Mouse (Mus musculus) forebrain, embryonic 13.5 days (tissue): ENCODE results near the gene Ptges. TPM values are rescaled to one million over a fixed set of nuclear protein-coding genes. Genes with fewer than 3 reads are reported as not detected.

Experiments
- ATAC-seq: fragments of 200-750 bp; cut with Nextera tagmentation; 2 replicates; pipeline ENCODE4 v1.8.0; 2017
- H3K27ac ChIP-seq: fragments of 300-500 bp; sonication (generic); 2 replicates; pipeline ENCODE4 v1.5.1; 2015; ENCODE audit warnings: inconsistent platforms, mild to moderate bottlenecking, moderate library complexity
- H3K27me3 ChIP-seq: fragments of 300-500 bp; sonication (generic); 2 replicates; pipeline ENCODE4 v1.6.1; 2015; ENCODE audit warnings: mild to moderate bottlenecking, inconsistent platforms
- H3K36me3 ChIP-seq: fragments of 300-500 bp; sonication (generic); 2 replicates; pipeline ENCODE4 v1.6.1; 2015; ENCODE audit warnings: mild to moderate bottlenecking, inconsistent platforms; ENCODE audit not compliant: poor library complexity, severe bottlenecking
- H3K4me1 ChIP-seq: fragments of 300-500 bp; sonication (generic); 2 replicates; pipeline ENCODE4 v1.6.1; 2015; ENCODE audit warnings: inconsistent platforms
- H3K4me2 ChIP-seq: fragments of 300-500 bp; sonication (generic); 2 replicates; pipeline ENCODE4 v1.6.1; 2015; ENCODE audit warnings: inconsistent platforms, mild to moderate bottlenecking, moderate library complexity
- H3K4me3 ChIP-seq: fragments of 300-500 bp; sonication (generic); 2 replicates; pipeline ENCODE4 v1.5.1; 2015; ENCODE audit warnings: mild to moderate bottlenecking, inconsistent platforms
- H3K9ac ChIP-seq: fragments of 300-500 bp; sonication (generic); 2 replicates; pipeline ENCODE4 v1.6.1; 2015; ENCODE audit warnings: mild to moderate bottlenecking, inconsistent platforms
- H3K9me3 ChIP-seq: fragments of 300-500 bp; sonication (generic); replicated peaks from 2 replicates; pipeline ENCODE4 v1.6.1; 2016; ENCODE audit warnings: inconsistent platforms
- WGBS: fragments of 180-500 bp; shearing (Covaris S2); methylation state at CpG from one replicate; pipeline ENCODE4 v1.1.7; 2015; 5-methylcytosine and 5-hydroxymethylcytosine counted together
- polyA plus RNA-seq: library from polyadenylated mRNA; unstranded; fragments of >200 nt; fragmentation: Nextera tagmentation; extraction: Ambion mirVana; gene quantifications from 2 replicates; pipeline ENCODE4 v1.2.1, GENCODE M21; 2015

Gene Ptges
- 1.5 and 2.1 TPM in 2 replicates for polyA plus RNA-seq

DNA sequence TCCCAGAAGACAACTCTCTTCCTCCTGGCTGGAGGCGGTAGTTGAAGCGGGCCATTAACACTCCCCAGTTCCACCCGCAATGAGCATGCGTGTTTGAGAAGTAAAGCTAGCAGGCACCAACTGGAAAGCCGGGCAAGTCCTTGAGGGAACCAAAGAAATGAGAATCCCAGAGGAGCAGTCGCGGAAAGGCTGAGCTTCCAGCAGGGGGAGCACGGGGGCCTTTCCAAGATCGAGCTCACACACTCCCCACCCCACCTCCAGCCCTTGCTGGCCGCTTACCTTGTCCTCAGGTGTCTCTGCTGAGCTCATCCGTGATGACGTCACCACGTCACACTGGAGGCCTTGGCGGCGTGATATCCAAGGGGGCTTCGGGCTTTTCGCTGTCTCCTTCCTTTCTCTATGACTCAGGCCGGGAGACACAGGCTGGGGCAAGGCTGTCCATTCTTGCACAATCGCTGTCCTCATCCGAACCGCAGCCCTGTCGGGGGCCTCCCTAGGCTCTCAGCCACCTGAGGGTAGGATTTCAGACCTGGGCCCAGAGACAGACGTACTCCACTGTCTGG, at the start of gene Ptges:
Gene Ptges, minus strand, starts transcription at position 381 of the 563 bp plus-strand sequence.
- Histone ChIP-seq H3K4me2 (peak within 1 kb of the TSS; percentile 60), H3K9ac (peak within 1 kb of the TSS; percentile 61), H3K9me3 (no peaks in the 10 kb centered on the region), H3K27ac (no peak within 1 kb of the TSS; the same call in 1 of the 2 replicates), H3K27me3 (no peaks in the 10 kb centered on the region), H3K4me1 (peaks cover 13% of the 10 kb centered on the region), H3K4me3 (peak within 1 kb of the TSS; percentile 31), H3K36me3 (no peaks in the 10 kb centered on the region)
- ATAC-seq, result peak; percentile 76
- WGBS, result 3% methylated on average over 23 of the region's 23 CpGs

DNA sequence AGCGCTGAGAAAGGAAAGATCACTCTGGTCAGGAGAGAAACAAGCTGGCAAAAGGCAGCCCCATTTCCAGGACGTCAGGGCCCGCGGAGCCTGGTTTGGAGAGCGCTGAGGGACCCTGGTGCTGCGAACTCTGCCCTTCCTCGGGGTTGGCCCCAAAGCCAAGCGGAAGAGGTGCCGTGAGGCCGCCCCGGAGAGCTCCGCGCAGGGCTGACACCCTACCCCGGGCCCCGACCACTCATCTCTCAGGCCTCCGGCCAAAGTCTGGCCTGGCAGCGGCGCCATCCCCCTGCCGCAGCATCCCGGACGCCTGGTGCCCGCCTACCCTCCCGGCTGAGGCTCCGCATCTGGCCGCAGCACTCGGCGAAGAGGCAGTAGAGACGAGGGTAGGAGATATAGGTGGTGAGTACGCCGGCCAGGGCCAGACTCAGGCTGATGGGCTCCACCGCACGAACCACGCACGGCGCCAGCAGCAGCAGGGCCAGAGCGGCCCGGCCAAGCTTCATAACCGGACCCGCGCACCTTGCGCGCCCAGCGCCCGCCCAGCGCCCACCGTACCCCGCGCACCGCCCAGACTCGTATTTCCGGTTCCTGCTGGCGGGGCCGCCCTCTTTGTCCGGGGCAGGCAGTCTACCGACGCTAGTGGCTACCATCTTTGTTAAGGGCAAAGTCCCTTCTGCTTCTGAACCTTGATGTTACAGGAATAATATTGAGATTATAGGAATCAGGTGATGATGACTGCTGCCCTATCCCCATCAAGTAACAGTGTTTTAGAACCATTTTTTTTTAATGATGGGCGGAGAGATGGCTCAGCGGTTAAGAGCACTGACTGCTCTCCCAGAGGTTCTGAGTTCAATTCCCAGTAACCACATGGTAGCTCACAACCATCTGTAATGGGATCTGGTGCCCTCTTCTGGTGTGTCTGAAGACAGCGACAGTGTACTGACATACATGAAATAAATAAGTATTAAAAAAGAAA, 38.0 kb upstream of the Ptges start, which contains the start of gene Tor1a:
Gene Tor1a, minus strand, starts transcription at position 582 of the 976 bp plus-strand sequence.
- no peaks in the 10 kb centered on the region for H3K27me3 ChIP-seq
- H3K36me3 ChIP-seq, result peaks cover 47% of the 10 kb centered on the region
- peaks cover 28% of the 10 kb centered on the region for H3K4me1 ChIP-seq
- 2% methylated on average over 59 of the region's 59 CpGs for whole genome bisulfite sequencing
- no peaks in the 10 kb centered on the region for H3K9me3 ChIP-seq
- H3K4me2 ChIP-seq, result peak within 1 kb of the TSS; percentile 98
- H3K4me3 ChIP-seq, result peak within 1 kb of the TSS; percentile 98
- ATAC-seq, result peak; percentile 96
- peak within 1 kb of the TSS; percentile 97 for H3K9ac ChIP-seq
- peak within 1 kb of the TSS; percentile 61 for H3K27ac ChIP-seq

DNA sequence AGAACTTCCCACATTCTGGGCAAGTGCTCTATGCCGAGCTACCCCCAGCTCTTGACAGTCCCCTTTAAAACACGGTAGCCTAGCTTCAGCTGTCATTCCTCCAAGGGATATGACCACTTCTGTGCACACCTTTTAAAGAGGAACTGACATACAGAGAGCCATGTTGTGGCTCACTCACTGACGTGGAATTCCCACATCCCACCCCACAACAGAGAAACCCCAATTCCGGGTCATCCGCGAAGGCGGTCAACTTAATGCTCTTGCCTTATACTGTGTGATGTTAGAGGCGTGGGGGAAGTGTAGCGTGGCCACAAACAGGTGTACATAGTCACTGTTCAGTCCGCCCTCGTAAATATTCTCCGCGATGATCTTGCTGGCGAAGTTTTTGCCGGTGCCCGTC, 37.2 kb upstream of the Ptges start:
- peak overlapping the region; percentile 97 for H3K9ac ChIP-seq
- no peak for ATAC-seq
- peak overlapping the region; percentile 98 for H3K4me3 ChIP-seq
- H3K4me2 ChIP-seq, result peak overlapping the region; percentile 98
- H3K4me1 ChIP-seq, result peaks cover 28% of the 10 kb centered on the region
- no peaks in the 10 kb centered on the region for H3K9me3 ChIP-seq
- no peaks in the 10 kb centered on the region for H3K27me3 ChIP-seq
- no peak overlapping the region for H3K27ac ChIP-seq
- peaks cover 50% of the 10 kb centered on the region for H3K36me3 ChIP-seq
- WGBS, result 22% methylated on average over 16 of the region's 16 CpGs

DNA sequence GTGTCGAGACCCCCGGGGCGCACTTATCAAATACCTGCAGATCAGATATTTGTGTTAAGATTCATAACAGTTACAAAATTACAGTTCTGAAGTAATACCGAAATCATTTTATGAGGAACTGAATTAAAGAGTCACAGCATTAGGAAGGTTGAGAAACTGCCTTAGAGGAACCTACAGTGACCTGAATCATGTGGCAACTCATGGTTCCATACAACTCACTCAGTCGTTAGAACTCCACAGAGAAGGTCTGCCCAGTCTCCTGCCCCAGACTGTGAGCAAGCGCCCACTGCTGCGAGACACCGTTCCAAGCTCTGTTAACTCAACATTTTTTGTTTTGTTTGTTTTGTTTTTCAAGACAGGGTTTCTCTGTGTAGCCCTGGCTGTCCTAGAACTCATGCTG, 36.0 kb upstream of the Ptges start:
- Histone ChIP-seq H3K9me3 (no peaks in the 10 kb centered on the region), H3K4me3 (no peak overlapping the region), H3K4me1 (peaks cover 28% of the 10 kb centered on the region), H3K36me3 (peaks cover 54% of the 10 kb centered on the region), H3K9ac (no peak overlapping the region), H3K27ac (no peak overlapping the region), H3K4me2 (peak overlapping the region; percentile 98), H3K27me3 (no peaks in the 10 kb centered on the region)
- WGBS, result 94% methylated on average over 8 of the region's 8 CpGs
- ATAC-seq, result no peak

DNA sequence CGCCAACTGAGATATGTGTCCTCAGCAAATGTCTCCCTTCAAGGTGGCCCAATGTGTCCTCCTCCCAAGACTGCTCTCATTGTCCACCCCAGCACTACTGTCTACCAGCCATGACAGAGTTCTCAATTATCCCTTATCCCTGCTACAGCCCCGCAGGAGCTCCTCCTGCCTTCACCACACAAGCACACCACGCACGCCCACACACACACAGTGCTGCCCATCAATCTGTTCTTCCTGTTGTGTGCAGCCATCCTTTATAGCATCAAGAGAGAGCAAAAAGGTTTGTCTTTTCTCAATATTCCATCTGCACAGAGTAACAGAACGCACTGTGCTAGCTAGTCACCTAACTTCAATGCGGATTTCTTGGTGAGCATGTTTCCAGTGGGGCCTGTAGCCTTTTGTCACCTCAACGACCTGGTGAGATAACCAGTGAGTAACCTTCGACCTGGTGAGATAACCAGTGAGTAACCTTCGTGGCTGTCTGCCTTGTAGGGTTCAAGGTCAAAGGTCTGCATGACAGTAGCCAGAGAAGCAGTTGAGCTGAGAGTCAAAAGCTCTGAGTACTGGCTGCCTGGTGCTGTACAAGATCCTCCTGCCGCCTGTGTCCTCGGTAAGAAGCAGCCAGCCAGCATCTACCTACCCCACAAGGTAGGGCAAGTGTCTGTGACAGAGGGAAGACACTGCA, 33.0 kb upstream of the Ptges start:
- H3K9ac ChIP-seq, result no peak overlapping the region
- H3K27ac ChIP-seq, result no peak overlapping the region
- no peaks in the 10 kb centered on the region for H3K9me3 ChIP-seq
- no peak overlapping the region for H3K4me2 ChIP-seq
- peaks cover 28% of the 10 kb centered on the region for H3K4me1 ChIP-seq
- no peak for ATAC-seq
- no peak overlapping the region for H3K4me3 ChIP-seq
- H3K36me3 ChIP-seq, result peaks cover 84% of the 10 kb centered on the region
- WGBS, result 91% methylated on average over 11 of the region's 11 CpGs
- no peaks in the 10 kb centered on the region for H3K27me3 ChIP-seq

DNA sequence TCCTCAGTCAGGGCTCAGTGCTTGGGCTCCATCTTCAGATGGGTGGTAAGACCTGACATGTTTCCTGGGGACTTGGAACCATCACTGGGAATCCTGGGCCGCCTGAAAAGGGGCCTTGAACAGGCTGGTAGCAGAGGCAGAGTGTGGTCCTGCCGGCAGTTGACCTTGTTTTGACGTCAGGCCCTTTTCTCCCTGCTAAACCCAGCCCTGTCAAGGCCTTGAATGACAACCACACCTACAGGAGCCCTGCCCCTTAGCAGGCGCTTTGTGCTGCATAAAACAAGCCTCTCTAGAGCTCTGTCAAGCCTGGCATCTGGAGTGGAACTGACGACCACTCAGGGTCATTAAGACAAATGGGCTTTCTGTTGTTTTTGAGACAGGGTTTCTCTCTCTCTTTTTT, 30.2 kb upstream of the Ptges start:
- Histone ChIP-seq H3K36me3 (peaks cover 99% of the 10 kb centered on the region), H3K4me1 (peaks cover 12% of the 10 kb centered on the region), H3K9me3 (no peaks in the 10 kb centered on the region), H3K9ac (no peak overlapping the region), H3K4me2 (no peak overlapping the region), H3K27me3 (no peaks in the 10 kb centered on the region), H3K4me3 (no peak overlapping the region), H3K27ac (no peak overlapping the region)
- WGBS, result 53% methylated on average over 5 of the region's 5 CpGs
- no peak for ATAC-seq

DNA sequence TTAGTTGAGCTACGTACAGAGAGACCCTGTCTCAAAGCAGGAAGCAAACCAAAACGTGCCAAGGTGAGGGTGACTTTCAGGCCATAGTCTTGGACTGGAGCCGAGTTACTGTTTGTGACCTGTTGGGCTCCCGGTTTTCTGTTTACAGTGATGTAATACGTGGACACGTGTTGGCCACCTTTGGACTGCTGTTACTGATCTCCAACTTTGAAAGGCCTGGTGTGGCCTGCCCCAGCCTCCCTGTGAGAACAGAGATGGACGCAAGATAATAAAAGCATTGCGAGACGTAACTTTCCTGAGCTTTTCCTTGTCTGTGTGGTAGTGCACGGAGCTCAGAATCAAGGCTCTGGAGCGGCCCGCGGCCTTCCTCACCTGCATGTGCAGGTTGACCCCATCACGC, 29.1 kb upstream of the Ptges start:
- no peak for ATAC-seq
- no peak overlapping the region for H3K27ac ChIP-seq
- H3K9ac ChIP-seq, result no peak overlapping the region
- H3K9me3 ChIP-seq, result no peaks in the 10 kb centered on the region
- H3K4me3 ChIP-seq, result no peak overlapping the region
- 90% methylated on average over 14 of the region's 14 CpGs for WGBS
- H3K4me1 ChIP-seq, result peaks cover 19% of the 10 kb centered on the region
- peaks cover 88% of the 10 kb centered on the region for H3K36me3 ChIP-seq
- H3K27me3 ChIP-seq, result no peaks in the 10 kb centered on the region
- H3K4me2 ChIP-seq, result no peak overlapping the region

DNA sequence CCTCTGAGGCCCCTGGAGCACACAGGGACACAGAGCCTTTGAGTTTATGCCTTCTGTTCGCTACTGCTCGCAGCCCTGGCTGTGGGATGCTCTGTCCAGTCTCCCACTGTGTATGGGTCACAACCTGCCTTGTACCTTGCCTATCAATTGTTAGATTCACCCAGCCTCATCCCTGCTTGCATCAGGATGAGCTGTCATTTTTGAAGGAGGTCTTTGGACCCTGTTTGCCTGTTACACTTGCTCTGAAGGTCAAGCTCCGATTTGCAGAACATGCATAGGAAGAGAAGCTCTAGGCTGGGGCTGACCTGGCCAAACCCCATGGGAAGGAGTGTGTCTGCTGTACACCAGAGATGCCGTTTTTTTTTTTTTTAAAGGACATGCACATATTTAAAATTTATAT, 27.8 kb upstream of the Ptges start:
- Histone ChIP-seq H3K4me2 (no peak overlapping the region), H3K27me3 (no peaks in the 10 kb centered on the region), H3K9me3 (no peaks in the 10 kb centered on the region), H3K36me3 (peaks cover 76% of the 10 kb centered on the region), H3K4me1 (peaks cover 24% of the 10 kb centered on the region), H3K9ac (0 out of 2 replicates have a peak overlapping the region, but pooled peaks have one; percentile 4), H3K27ac (no peak overlapping the region), H3K4me3 (no peak overlapping the region)
- ATAC-seq, result no peak
- 86% methylated on average over 4 of the region's 4 CpGs for WGBS

DNA sequence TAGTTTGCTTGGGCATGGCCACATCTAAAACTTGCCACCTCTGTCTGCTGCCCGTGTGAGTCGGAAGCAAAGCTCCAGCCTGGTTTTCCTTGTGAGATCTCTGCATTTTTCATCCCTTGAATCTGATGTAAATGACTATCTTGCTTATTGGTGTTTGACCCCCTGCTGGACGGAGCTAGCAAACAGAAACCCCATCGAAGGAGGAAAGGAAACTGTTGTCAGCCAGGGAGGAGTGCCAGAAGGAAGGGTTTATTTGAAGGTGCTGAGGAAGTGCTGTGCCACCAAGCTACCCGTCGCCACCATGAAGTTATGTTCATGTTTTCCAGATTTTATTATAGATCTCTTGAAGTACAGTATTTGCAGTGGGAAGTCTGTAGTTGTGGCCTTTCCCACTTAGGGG, 25.1 kb upstream of the Ptges start:
- H3K27me3 ChIP-seq, result no peaks in the 10 kb centered on the region
- H3K4me2 ChIP-seq, result peak overlapping the region; percentile 90
- 83% methylated on average over 6 of the region's 6 CpGs for WGBS
- H3K36me3 ChIP-seq, result peaks cover 48% of the 10 kb centered on the region
- H3K27ac ChIP-seq, result no peak overlapping the region
- no peak for ATAC-seq
- H3K9me3 ChIP-seq, result no peaks in the 10 kb centered on the region
- H3K4me3 ChIP-seq, result 0 out of 2 replicates have a peak overlapping the region, but pooled peaks have one; percentile 87
- peak overlapping the region; percentile 90; the same call in 1 of the 2 replicates for H3K9ac ChIP-seq
- H3K4me1 ChIP-seq, result peaks cover 27% of the 10 kb centered on the region

DNA sequence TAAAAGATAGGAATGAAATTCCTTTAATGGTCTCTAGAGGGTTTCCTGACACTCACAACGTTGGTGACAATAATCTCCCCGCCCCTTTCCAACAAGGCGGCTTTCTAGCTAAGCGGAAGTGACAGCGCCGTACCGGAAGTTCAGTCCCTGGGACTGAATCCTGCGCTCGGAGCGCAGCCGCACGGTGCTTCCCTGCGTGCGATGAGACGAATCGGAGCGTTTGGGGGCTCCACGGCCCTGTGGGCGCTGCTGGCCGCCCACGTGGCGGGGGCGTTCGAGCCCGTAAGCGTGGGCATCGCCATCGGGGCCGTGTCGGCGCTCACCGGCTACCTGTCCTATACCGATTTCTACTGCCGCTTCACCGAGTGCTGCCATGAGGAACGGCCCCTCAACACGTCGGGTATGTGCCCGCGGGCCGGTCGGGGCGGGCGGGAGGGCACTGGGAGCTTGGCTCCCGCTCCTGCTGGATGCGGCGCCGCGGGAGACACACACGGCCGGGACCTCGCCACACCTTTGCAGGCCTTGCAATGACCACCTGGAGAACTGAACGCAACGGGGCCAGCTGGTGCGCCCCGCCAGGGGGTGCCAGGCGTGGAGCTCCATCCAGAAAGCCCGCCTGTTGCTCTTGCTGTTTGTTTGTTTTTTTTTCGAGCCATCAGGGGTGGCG, 23.3 kb upstream of the Ptges start, which contains the start of gene Tor1b:
Gene Tor1b, plus strand, starts transcription at position 136 of the 667 bp plus-strand sequence.
- Histone ChIP-seq H3K4me1 (peaks cover 27% of the 10 kb centered on the region), H3K36me3 (peaks cover 30% of the 10 kb centered on the region), H3K27ac (peak within 1 kb of the TSS; percentile 86), H3K9ac (peak within 1 kb of the TSS; percentile 90), H3K4me3 (peak within 1 kb of the TSS; percentile 87), H3K9me3 (no peaks in the 10 kb centered on the region), H3K27me3 (no peaks in the 10 kb centered on the region), H3K4me2 (peak within 1 kb of the TSS; percentile 90)
- ATAC-seq, result peak; percentile 95
- under 1% methylated on average over 60 of the region's 60 CpGs for WGBS

DNA sequence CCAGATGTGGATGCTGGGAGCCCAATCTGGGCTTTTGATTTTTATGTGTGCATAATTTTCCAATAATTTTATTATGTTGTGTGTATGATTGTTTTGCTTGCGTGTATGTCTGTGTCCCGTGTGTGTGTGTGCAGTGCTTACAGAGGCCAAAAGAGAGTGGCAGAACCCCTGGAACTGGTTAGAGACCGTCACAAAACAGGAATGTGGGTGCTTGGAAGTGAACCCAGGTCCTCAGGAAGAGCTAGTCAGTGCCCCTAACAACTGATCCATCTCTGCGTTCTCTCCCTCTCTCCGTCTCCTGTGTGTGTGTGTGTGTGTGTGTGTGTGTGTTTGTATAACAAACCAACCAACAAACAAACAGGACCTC, 22.8 kb upstream of the Ptges start:
- Histone ChIP-seq H3K27me3 (no peaks in the 10 kb centered on the region), H3K4me2 (peak overlapping the region; percentile 90), H3K9ac (peak overlapping the region; percentile 90), H3K9me3 (no peaks in the 10 kb centered on the region), H3K27ac (peak overlapping the region; percentile 86), H3K4me1 (peaks cover 27% of the 10 kb centered on the region), H3K4me3 (peak overlapping the region; percentile 87), H3K36me3 (peaks cover 25% of the 10 kb centered on the region)
- ATAC-seq, result peak; percentile 52; the same call in 1 of the 2 replicates
- 29% methylated on average over 5 of the region's 5 CpGs for WGBS
